Mouse (Mus musculus) lung, adult 18-20 months (tissue): Measurements from ENCODE around the gene Srsf1.
A peak's percentile ranks its signal among the peaks of the same experiment; 100 is the strongest.

Experiments used
- DNase-seq, 2 experiments: peaks; one replicate each; pipeline ENCODE4 v3.0.0; 2022; ENCODE audit warnings: mixed read lengths in 2 of 2

The Srsf1 gene

DNA sequence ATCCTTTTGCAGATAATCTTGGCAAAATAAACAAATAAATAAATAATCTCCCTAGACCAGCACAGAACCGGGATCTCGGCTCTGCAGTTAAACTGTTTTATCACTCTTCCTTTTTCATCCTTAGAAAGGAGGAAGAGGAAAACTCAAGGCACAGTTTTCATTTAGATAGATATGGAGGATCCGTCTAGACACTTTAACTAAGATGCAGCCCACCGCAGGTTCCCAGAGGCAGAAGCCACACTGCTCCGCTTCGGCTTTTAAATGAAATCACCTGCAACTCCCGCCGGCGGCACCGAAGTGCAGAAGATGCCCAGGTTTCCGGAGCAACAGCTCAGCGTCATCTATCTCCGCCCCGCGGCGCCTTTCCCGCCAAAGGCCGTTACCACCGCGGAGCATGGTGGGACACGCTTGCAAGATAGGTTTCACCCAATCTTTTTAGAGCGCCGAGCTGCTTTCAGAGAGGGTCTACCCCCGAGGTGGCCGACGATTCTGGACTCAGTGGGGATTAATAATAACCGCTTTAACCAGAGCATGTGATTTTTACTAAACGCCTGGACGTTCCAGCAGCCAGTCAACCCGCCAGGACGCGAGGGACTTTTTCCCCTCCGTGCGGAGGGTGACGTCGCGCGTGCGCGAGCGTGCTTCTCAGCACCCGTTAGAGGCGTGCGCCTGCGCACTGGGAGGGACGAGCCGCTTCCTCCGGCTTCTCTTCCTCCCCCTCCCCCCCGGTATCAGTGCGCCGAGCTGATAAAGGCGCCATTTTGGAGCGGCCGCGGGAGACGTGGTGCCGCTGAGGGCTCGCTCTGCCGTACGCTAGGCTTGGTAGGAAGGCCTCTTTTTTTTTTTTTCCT lies at the start of gene Srsf1:
Srsf1 (plus strand) TSS at position 430 of the 851 bp plus-strand sequence.
- DNase-seq: peak; percentile 97 to 98

DNA sequence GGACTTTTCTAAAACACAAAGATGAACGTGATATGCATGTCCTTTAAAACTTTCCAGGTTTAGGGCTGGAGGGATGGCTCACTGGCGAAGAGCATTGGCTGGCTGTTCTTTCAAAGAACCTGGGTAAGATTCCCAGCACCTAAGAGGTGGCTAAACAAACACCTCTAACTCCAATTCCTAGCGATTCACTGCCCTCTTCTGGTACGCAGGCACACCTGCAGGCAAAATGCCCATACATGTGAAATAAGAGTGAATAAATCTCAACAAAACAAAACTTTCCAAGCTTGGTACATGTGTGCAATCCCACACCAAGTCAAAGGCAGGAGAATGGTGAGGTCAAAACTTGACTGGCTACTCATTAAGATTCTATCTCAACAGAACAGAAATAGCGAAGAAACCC lies 47.4 kb upstream of the Srsf1 start:
- no peak for DNase-seq

DNA sequence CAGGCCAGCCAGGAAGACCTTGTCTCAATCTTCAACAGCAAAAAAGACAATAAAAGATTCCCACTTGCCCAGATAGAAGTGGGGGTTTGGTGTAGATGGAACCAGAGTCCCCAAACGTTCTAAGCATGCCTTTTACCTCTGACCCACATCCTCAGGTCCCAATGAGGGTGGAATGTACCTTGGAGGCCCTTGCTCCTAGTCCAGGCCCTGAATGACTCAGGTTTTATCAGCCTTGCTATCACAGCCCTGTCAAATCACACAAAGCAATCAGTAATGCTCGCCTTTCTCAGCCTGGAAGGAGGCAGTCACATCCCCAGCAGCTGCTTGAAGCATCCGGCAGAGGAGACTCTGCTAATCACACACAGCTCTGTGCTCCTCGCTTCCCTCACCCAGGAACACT lies 44.4 kb upstream of the Srsf1 start:
- no peak for DNase-seq

DNA sequence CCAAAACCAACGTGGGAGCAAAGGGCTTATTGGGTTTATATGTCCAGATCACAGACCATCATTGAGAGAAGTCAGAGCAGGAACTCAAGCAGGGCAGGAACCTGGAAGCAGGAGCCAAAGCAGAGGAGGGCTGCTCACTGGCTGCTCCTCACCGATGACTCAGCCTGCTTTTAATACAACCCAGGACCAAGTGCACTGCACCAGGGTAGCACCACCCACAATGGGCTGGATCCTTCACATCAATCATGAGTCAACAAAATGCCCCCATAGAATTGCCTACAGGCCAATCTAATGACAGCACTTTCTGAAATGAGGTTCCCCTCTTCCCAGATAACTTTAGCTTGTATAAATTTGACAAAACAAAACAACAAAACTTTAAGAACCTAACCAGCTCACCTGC lies 43.0 kb upstream of the Srsf1 start:
- no peak for DNase-seq

DNA sequence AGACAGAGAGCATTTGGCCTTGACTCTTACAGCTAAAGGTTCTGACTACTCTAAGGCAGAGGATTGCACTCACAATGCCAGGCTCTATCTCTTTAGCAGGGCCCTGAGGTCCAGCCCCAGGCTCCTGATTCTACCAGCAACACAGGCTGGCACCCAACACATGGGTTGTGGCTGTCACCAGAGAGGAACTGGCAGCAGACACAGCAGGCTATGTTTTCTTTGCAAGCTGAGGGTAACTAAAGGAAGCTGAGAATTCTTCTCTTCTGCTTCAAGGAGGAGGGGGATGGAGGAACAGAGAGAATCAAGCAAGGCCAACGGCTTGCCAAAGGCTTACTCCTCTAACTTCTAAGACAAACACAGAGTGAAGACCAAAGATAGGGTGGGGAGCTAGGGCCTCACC lies 38.5 kb upstream of the Srsf1 start:
- no peak for DNase-seq

DNA sequence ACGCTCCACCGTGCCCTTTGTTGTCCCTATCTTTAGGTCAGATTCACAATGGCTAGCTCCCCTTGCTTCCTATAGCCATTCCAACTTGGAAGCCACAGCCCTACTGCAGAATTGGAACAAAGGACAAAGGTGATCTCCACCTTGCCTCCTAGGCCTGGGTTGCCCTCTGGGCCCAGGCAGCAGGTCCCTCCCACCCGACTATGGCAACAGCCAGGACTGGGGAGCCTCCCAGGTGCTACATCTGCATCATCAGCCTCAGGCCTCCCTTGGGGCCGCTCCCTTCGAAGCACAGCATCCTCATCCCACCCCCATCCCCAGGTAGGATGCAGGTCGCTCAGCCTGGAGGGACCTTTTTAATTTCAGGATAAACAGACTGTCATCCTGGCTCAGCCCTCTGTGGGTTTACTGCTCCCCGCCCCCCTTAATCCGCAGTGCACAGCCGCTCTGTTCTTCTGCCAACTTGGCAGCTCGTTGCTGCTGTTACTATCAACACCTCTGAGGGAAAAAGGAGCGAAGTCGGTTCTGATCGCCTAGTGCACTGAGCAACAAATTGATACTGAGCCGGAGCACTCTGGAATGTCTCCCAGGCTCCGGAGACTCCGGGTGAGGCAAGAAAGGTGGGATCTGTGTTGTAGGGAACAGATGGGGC lies 37.5 kb upstream of the Srsf1 start:
- peak; percentile 4 to 18 for DNase-seq

DNA sequence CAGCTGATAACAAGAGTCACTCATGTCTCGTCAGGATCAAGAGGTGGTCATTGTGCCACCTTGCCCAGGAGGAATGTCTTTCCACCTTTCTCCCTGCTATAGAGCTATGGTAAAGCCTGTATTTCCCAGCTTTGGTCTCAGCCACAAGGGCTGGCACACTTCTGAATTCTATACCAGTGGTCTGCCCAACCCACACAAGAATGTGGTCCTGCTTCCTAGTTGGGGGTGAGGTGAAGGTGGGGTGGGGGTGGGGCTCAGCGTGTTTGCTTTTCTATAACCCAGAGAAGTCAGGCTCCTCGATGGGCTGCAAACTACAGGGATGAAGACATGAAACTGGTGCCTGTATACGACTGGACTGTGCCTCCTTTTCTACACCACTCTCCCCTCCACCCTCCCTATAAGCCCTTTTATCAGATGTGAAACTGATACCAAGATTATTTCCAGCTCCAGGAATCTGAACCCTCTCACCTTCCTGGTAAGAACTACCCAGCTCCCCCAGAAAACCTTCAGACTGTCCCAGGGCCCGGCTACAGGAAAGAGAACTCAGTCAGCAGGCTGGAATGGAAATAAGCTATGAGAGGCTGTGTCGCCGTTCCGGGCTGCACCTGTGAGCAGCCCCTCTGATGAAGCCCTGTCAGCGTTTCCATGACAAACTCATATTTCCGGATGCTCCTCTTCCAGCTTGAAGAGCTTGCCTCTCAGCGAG lies 35.8 kb upstream of the Srsf1 start:
- DNase-seq: peak in 1 of 2 experiments; percentile 2

DNA sequence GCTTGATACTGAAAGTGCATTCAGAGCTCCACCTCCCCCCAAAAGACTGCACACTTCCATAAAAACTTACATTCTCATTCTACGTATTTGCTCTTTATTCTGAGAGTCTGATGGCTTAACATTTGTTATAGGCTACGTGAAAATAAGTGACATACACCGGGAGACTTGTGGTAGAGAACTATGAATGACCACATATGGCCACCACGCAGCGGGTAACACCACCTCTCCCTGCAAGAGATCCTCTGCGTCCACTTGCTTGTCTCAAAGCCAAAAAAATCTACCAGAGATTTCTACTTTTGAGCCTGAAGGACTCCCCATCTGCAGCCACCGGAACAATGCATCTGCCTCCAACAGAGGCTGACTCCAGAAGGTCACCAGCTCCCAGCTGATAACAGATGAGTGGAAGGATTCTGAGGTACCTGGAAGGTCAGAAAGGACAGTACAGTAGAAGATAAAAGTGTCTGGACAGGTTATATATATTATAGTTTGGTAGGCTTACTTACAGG lies 35.2 kb upstream of the Srsf1 start:
- no peak for DNase-seq

DNA sequence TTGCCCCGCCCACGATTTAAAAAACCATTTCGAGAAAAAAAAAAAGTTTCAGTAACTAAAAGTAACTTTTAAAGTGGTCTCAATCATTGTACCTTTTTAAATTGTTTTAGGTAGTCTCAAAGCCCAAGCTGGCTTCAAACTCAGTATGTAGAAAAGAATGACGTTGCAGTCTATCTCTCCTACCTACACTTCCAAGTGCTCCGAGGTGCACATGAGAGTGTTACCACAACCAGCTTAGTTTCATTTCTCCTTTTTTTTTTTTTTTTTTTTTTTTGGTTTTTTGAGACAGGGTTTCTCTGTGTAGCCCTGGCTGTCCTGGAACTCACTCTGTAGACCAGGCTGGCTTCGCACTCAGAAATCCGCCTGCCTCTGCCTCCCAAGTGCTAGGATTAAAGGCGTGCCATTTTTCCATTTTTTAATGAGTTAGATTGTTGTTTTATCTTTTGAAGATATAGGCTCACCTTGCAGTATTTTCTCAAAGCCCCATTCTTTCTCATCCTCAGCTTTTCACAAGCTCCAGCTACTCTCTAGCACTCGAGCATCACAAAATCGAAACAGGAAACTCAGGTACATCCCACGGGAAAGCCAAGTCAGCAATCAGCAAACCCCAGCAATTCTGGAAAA lies 34.4 kb upstream of the Srsf1 start:
- no peak for DNase-seq

DNA sequence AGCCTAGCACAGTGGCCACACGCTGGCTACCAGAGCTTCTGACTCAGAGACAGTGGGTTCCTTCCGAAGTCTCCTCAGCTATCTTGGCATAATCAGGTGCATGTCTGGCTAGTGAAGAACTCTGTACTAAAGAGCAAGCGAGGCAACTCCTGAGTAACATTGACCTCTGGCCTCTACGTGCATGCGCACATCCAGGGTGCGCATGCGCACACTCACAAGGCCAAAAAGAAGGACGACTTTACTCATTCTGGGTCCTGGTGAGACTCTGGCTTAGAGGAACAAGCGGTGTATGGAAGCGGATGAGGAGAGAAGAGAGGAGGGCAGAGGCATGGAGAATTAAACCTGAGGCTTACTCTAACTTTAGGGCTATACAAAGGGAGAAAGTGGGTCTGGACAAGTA lies 33.5 kb upstream of the Srsf1 start:
- DNase-seq: no peak

DNA sequence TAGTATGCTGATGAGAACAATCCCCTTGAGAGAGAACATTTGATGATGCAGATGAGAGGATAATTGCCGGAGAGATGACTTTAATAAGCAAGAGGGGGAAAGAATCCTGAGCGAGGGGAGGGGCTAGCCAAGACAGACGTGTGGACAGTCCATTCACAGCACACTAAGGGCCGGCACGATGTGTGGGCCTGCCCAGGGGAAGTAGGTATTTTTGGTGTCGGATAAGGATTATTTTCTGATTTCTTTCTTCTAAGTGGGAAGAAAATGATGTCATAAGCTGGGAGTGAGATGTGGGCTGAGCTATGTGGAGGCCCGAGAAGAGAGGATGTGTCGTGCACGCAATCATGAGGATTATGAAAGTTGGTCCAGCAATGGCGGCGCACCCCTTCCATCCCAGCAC lies 32.0 kb upstream of the Srsf1 start:
- DNase-seq: no peak

DNA sequence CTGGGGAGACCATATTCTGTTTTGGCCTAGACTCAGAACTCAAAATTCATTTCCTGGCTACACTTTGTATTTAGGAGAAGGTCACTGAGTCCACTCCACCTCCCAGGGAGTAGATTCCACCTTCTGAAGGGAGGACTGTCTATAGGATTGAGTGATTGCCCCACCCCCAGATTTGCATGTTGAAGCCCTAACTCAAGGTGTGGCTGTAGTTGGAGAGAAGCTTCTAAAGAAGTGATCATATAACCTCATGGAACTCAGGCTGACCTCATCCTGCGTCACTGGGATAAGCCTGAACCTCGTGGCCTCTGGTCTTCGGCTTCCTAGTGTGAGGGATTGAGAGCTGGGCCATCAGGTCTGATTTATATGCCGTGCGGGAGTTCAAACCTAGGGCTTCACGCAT lies 31.4 kb upstream of the Srsf1 start:
- no peak for DNase-seq

DNA sequence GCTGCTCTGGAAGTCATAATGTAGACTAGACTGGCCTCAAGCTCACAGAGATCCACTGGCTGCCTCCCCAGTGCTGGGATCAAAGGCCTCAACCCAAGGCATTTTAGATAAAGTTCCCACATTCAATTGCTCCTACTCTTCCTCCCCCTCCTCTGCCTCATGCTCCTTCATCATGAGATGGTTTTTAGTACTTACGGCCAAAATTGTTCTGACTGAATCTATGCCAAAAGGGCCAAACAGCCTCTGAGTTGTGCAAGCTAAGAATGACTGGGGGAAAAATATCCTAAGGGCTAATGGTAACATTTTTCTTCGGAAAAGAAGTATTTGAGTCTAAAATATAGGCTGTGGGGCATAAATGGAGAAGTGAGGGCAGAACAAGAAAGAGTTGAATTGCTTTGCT lies 23.2 kb upstream of the Srsf1 start:
- no peak for DNase-seq

DNA sequence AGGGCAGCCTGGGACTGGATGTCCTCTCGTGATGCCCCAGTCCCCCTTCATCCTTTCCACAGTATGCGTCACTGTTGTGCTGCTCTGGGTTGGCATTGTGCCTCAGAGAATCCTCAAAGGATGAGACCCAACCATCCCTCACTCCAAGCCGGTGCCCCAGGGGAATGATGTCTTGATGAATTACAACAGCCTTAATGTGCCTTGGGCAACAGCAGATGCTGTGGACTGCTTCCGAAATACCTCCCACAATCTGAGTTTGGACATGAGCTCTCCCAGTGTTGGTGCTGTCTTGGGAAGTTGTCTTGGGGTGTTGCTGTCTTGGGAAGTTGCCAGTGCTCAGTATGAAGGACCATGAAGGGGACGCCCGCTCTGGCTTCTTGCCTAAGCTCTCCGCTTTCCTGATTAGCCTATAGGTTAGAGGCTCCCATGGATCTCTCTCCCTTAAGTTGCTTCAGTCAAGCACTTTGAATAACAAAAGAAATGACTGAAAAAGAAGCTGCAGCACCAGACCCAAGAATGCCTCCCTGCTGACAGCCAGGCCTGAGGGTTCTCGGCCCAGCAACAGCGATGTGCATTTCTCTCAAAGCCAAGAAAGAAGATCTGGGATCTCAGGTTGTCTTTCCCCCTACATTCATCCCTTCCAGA lies 19.7 kb upstream of the Srsf1 start:
- no peak for DNase-seq

DNA sequence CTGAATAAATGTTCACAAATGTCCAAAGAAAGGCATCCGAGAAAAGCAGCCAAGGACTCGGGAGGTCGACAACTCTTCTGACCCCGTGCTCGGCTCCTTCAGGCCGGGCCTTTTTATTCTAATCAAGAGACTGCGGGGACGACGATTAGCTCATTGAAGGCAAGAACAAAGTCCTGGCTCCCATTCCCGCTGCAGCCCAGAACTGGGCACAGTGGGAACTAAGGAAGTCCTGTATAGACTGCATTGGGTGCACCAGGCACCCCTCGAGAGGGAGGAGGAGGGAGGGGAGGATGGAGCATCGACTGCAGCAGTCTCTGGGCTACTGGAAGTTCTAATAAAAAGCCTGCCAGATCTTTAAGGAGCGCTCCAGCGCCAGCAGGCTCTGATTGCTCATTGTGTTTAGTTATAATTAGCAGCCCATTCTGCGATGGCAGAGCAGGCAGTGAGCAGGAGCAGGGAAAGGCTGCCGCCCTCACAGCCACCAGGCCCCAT lies 18.9 kb upstream of the Srsf1 start:
- DNase-seq: no peak

DNA sequence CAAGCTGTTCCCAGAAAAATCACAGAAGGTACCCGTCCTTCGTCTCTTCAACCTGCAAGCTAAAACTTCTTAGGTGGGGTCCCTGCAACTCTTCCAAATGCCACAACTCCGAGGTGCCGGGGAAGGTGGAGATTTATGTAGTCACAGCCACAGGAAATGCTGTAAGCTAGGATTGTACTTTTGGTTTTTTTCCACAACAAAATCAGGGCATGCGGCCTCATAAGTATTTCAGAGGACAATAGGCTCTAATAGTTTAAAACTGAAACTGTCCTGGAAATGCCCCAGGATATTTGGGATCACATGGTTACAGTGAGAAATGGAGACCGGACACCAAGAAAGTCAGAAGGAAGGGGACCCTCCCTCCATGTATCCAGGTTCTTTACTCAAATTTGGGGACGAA lies 17.0 kb upstream of the Srsf1 start:
- no peak for DNase-seq

DNA sequence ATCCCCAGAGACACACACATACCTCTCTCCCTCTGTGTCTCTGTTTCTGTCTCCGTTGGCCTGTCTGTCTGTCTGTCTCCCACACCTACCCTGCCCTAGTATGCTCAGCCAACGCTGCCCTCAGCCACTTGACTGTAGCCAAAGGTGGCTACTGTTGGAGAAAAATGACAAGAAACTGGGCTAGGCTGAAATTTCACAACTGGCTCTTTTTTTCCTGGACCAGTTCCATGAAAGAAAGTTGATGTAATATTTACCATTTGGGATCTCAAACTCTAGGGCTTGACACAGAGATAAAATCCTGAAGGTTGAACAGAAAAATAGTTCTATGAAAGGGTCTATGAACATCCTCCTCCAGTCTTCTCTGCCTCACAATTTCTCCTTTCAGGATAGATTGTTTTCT lies 16.3 kb upstream of the Srsf1 start:
- DNase-seq: peak in 1 of 2 experiments; percentile 31

DNA sequence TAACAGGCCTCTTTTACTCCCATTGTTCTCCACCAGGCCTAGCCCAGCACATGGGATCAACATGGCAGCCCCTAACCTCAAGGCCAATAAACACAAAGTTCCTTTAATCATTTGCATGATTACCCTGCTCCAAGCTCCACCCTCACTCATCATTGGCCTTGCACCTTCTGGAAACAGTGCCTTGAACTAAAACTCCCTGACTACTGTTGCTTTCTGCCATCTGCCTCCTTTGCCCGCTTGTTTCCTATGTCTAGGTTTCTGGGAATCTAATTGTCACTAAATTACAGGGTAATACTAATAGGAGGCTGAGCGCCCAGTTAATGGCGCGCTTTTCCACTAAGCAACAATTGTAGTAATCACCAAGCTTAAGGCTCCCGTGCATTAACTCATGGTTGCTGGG lies 15.4 kb upstream of the Srsf1 start:
- DNase-seq: no peak

DNA sequence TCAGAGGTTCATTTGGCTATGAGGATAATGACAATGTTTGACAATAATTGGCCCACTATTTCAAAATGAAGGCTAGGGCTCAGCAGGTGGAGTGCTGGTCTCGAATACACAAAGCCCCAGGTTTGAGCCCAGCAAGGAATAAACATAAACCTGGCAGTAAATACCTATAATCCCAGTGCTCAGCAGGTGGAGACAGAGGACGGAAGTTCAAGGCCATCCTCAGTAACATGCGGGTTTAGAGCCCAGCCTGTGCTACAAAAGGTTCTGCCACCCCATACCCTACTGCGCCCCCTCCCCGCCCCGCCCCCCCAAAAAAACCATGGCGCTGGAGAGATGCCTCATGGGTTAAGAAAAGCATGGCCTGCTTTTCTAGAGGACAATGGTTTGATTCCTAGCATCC lies 11.2 kb upstream of the Srsf1 start:
- no peak for DNase-seq

DNA sequence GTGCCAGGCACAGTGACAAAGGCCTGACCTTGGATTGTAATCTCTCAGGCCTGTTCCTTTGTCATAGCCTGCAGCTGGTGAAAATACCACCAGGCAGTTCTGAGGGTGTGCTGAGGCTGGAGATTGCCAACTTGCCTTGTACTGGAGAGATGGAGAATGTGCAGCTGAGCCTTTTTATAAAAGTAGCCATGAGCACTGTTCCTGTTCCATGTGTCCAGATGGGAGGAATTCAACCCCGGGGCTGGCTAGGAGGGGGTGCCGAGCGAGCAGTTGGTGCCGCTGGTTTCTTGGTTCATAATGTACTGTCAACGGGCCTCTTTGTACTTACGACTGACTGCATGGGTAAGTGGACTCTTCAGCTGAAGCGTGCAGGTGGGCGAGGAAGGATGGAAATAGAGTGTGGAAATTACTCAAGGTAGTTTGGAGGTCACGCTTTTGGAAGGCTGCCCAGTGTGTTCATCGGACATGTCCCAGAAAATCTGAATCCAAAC lies 10.4 kb upstream of the Srsf1 start:
- DNase-seq: no peak

DNA sequence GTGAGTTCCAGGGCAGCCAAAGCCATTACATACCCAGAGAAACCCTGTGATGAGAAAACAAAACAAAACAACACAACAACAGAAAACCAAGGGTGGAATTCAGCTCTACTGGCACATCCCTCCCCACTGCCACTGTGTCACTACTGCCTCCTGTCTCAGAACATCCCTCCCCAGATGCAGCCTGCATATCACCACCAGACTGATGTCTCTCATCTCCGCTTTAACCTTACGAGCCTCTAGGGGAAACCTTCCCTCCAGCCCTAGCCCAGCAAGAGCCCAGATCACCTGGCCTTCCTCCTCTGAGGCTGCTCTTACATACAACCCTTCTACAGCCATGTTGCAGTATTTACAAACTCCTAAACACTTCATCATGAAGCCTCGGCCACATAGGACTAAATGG lies 9.8 kb upstream of the Srsf1 start:
- DNase-seq: no peak

DNA sequence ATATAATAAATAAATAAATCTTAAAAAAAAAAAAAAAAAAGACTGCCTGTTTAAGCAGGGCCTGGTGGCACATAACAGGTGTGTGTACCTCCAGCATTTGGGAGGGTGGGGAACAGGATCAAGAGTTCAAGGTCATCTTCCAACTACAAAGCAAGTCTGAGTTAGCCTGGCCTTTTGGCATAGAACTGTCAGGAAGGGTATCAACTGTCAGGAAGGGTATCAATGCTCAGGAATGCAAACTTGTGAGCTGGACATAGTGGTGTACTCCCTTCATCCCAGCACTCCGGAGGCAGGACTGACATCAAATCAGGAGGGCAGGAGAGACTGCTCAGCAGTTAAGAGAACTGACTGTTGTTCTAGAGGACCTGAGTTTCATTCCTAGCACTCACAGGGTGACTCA lies 8.1 kb upstream of the Srsf1 start:
- no peak for DNase-seq
